Mouse (Mus musculus) layer of hippocampus, adult 8-10 months (tissue): ENCODE measurements around the gene Hax1. TPM values are rescaled to one million over a fixed set of nuclear protein-coding genes. Genes with fewer than 3 reads are reported as not detected.

Experiments
- DNase-seq, 2 experiments: peaks; one replicate each; pipeline ENCODE4 v3.0.0; 2022; ENCODE audit warnings: low spot score in 2 of 2
- total RNA-seq, 4 experiments: library from RNA; stranded (reverse); gene quantifications; 2 replicates each; pipeline ENCODE4 v1.2.4; 2022

Gene Hax1
- 100 to 1,000 TPM in 2 of 4 experiments, 10 to 100 TPM in 2; 76.9 to 121 (median 99.5) TPM for total RNA-seq

GRCm38 (mm10) chr3:89998612-89999054, at the start of gene Hax1:
Gene Hax1 (minus strand): TSS chr3:89998780.
- peak; percentile 90 to 95 for DNase-seq

- no peak for DNase-seq
These were observed 37.7 kb upstream of the Hax1 start for GRCm38 (mm10) chr3:90036263-90036662.

- DNase-seq = no peak
These were observed 36.1 kb upstream of the Hax1 start for GRCm38 (mm10) chr3:90034653-90035052.

- DNase-seq = no peak
These were observed 18.0 kb upstream of the Hax1 start for GRCm38 (mm10) chr3:90016626-90017025.

GRCm38 (mm10) chr3:90010291-90010690, 11.7 kb upstream of the Hax1 start:
- no peak for DNase-seq

GRCm38 (mm10) chr3:90004091-90004796, 5.7 kb upstream of the Hax1 start:
- DNase-seq = no peak

GRCm38 (mm10) chr3:89999830-90000229, 1.2 kb upstream of the Hax1 start:
- DNase-seq = no peak

GRCm38 (mm10) chr3:89999090-89999489, 510 bp upstream of the Hax1 start:
- no peak for DNase-seq

GRCm38 (mm10) chr3:89997791-89998495, 637 bp downstream of the Hax1 start:
- peak; percentile 16 to 23 for DNase-seq

- no peak for DNase-seq
These were observed 3.6 kb downstream of the Hax1 start for GRCm38 (mm10) chr3:89994807-89995515.

- DNase-seq = no peak
These were observed 10.8 kb downstream of the Hax1 start for GRCm38 (mm10) chr3:89987822-89988221.

- no peak for DNase-seq
These were observed 11.4 kb downstream of the Hax1 start for GRCm38 (mm10) chr3:89987211-89987610.

- no peak for DNase-seq
These were observed 16.2 kb downstream of the Hax1 start for GRCm38 (mm10) chr3:89982426-89982825.

GRCm38 (mm10) chr3:89976859-89977258, 21.7 kb downstream of the Hax1 start:
- no peak for DNase-seq

- DNase-seq = no peak
These were observed 30.1 kb downstream of the Hax1 start for GRCm38 (mm10) chr3:89968509-89968908.

GRCm38 (mm10) chr3:89966946-89967345, 31.6 kb downstream of the Hax1 start:
- DNase-seq = no peak

- DNase-seq = no peak
These were observed 32.6 kb downstream of the Hax1 start for GRCm38 (mm10) chr3:89965972-89966371.

GRCm38 (mm10) chr3:89965557-89965956, 33.0 kb downstream of the Hax1 start:
- DNase-seq = no peak

GRCm38 (mm10) chr3:89963926-89964739, 34.4 kb downstream of the Hax1 start:
- no peak for DNase-seq

GRCm38 (mm10) chr3:89963221-89963763, 35.3 kb downstream of the Hax1 start, which contains the start of gene Atp8b2:
Gene Atp8b2 (minus strand): TSS chr3:89963508.
- peak in 1 of 2 experiments; percentile 45 for DNase-seq

GRCm38 (mm10) chr3:89962751-89963220, 35.8 kb downstream of the Hax1 start:
- no peak for DNase-seq
